Mouse (Mus musculus): ENCODE results near the gene Olfr577. TPM values are rescaled to one million over a fixed set of nuclear protein-coding genes. Genes with fewer than 3 reads are reported as not detected.

Gene Olfr577
- not detected in 2 replicates for polyA plus RNA-seq (2012)

DNA sequence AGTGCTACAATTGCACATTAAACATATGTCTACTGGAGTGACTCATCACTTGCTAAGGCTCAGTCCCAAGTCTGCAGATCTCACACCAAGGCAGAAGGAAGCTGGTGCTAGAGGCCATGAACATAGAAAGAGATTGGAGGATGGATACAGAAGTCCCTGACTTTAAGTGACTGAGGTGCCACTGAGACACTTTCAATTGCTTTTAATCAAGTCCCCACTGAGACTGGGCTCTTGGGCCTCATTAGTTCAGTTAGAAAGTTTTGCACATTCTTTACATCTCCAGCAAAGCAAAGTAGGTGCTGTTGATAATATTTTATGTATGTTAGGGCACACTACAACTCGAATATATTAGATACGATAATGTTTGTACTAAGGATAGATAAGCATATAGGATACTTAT, at the start of gene Olfr577:
Olfr577 (minus strand) TSS at position 101 of the 400 bp plus-strand sequence.
- no peaks in the 10 kb centered on the region for H3K4me1 ChIP-seq (ENCODE audit: control insufficient read depth)
- no peaks in the 10 kb centered on the region for H3K36me3 ChIP-seq (ENCODE audit: control insufficient read depth)
- H3K4me3 ChIP-seq (replicated peaks) = no peak within 1 kb of the TSS
- H3K27me3 ChIP-seq (ENCODE audit: control insufficient read depth) = no peaks in the 10 kb centered on the region
- TF ChIP-seq GATA1 (IDR thresholded peaks at IDR 0.05; ENCODE audit: low read length) (no peak), TAL1 (IDR thresholded peaks at IDR 0.05; ENCODE audit: low read length) (no peak)
- H3K9me3 ChIP-seq (ENCODE audit: control insufficient read depth, low read length) = no peaks in the 10 kb centered on the region

DNA sequence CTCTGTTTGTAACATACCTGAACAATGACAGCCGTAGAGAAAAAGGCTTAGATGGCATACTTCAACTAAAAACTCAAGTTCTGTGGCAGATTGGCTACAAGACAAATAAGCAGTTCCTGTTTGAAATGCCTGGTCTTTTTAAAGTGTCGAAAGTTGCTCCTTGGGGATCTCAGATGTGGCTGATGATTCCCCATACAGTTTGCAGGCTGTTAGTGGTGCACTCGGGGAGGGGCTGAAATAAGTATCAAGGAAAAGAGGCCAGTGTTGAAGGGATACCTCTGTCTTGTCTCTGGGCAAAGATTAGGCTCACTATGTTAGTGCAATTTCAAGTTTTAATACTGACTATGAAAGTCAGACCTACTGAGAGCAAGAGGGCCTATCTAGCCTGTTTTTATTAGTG, 13.5 kb upstream of the Olfr577 start, which contains the start of gene Olfr578:
Olfr578 (minus strand) TSS at position 101 of the 400 bp plus-strand sequence.
- TF ChIP-seq GATA1 (IDR thresholded peaks at IDR 0.05; ENCODE audit: low read length) = no peak
- no peak for TF ChIP-seq TAL1 (IDR thresholded peaks at IDR 0.05; ENCODE audit: low read length)

DNA sequence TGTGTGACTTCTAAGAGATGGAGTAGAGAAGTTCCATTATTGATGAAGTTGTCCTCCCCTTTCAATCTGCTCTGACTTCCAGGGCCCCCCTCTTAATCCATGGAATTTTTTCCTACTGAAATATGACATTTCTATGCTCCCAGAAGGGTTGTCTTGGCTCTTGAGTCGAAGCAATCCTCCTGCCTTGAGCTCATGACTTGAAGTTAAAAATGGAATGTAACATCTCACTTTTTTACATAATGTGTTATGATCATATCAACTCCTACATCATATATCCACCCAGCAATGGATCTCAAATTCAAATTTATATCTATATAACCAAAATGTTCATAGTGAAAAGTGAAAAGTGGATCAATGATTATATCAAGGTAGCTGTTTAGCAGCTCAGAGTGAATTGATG, 1.3 kb downstream of the Olfr577 start:
- Histone ChIP-seq H3K4me1 (ENCODE audit: control insufficient read depth) (no peaks in the 10 kb centered on the region), H3K9me3 (ENCODE audit: control insufficient read depth, low read length) (no peaks in the 10 kb centered on the region), H3K27me3 (ENCODE audit: control insufficient read depth) (no peaks in the 10 kb centered on the region), H3K4me3 (replicated peaks) (no peak overlapping the region), H3K36me3 (ENCODE audit: control insufficient read depth) (no peaks in the 10 kb centered on the region)
- TF ChIP-seq GATA1 (IDR thresholded peaks at IDR 0.05; ENCODE audit: low read length) = no peak
- no peak for TF ChIP-seq TAL1 (IDR thresholded peaks at IDR 0.05; ENCODE audit: low read length)

More for the DNA sequence above, 13.5 kb upstream of the Olfr577 start, which contains the start of gene Olfr578:
- no peaks in the 10 kb centered on the region for H3K27me3 ChIP-seq (ENCODE audit: control insufficient read depth)
- H3K9me3 ChIP-seq (ENCODE audit: control insufficient read depth, low read length) = no peaks in the 10 kb centered on the region
- no peaks in the 10 kb centered on the region for H3K36me3 ChIP-seq (ENCODE audit: control insufficient read depth)
- no peaks in the 10 kb centered on the region for H3K4me1 ChIP-seq (ENCODE audit: control insufficient read depth)
- H3K4me3 ChIP-seq (replicated peaks) = no peak within 1 kb of the TSS

DNA sequence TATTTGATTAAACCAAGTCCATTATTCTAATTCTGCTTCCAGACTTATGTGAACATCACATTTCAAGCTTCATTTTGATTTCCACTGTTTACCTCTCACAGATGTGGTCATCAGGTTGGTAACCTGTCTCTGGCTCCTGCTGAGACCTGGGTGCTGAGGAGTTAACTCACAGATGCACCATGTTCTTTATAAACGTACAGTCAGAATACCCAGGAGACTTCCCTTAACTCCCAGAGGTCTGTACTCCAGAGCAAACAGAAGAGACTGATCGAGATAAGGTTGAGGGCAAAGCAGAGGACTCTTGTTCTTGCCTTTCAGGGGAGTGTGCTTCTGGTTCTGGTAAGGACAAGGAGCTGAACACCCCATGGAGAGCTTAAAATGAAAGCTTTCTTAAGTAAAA, 13.4 kb downstream of the Olfr577 start, which contains the start of gene Olfr576:
Olfr576 (plus strand) TSS at position 301 of the 400 bp plus-strand sequence.
- Histone ChIP-seq H3K36me3 (ENCODE audit: control insufficient read depth) (no peaks in the 10 kb centered on the region), H3K9me3 (ENCODE audit: control insufficient read depth, low read length) (no peaks in the 10 kb centered on the region), H3K4me1 (ENCODE audit: control insufficient read depth) (no peaks in the 10 kb centered on the region), H3K27me3 (ENCODE audit: control insufficient read depth) (no peaks in the 10 kb centered on the region), H3K4me3 (replicated peaks) (no peak within 1 kb of the TSS)
- no peak for TF ChIP-seq TAL1 (IDR thresholded peaks at IDR 0.05; ENCODE audit: low read length)
- no peak for TF ChIP-seq GATA1 (IDR thresholded peaks at IDR 0.05; ENCODE audit: low read length)

DNA sequence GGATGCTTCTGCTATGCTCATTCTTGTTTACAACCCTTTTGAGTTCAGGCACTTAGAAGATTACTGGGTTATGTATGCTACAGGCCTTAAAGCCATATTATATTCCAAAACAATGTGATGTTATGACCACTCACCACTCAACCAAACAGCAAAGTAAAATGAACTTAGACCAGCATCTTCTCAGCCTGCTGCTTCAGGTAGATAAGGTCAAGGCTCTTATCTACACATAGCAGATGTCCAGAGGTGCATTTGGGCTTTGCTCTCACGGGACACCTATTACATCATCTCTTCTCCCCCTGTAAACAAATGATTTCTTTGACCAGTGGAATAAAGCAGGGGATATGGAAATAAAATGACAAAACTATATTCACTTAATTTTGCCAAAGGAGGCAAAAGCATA, 17.1 kb downstream of the Olfr577 start, which contains the start of gene Olfr575:
Olfr575 (minus strand) TSS at position 183 of the 400 bp plus-strand sequence.
- Histone ChIP-seq H3K9me3 (ENCODE audit: control insufficient read depth, low read length) (no peaks in the 10 kb centered on the region), H3K27me3 (ENCODE audit: control insufficient read depth) (no peaks in the 10 kb centered on the region), H3K4me1 (ENCODE audit: control insufficient read depth) (no peaks in the 10 kb centered on the region), H3K4me3 (replicated peaks) (no peak within 1 kb of the TSS), H3K36me3 (ENCODE audit: control insufficient read depth) (no peaks in the 10 kb centered on the region)
- peak; percentile 64 for TF ChIP-seq TAL1 (IDR thresholded peaks at IDR 0.05; ENCODE audit: low read length)
- TF ChIP-seq GATA1 (IDR thresholded peaks at IDR 0.05; ENCODE audit: low read length) = peak; percentile 42; the same call in 1 of the 2 replicates

DNA sequence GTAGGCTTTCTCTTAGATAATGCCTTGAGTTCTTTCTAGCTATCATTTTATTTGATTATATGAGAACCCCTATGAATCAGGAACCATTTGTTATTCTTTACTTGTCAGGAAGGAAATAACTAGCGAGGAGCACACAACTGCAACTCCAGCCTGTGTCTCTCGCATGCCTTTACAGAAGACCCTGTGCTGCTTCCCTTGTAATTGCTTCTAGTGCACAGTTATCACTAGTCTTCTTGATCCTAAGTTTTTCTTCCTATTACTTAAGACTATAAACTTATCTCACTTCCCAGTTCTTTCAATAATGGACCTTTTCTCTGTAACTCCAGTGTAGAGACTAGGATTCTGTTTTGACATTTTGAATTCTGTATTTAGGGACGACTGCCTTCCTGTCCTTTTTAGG, 17.6 kb downstream of the Olfr577 start:
- Histone ChIP-seq H3K4me1 (ENCODE audit: control insufficient read depth) (no peaks in the 10 kb centered on the region), H3K27me3 (ENCODE audit: control insufficient read depth) (no peaks in the 10 kb centered on the region), H3K4me3 (replicated peaks) (no peak overlapping the region), H3K36me3 (ENCODE audit: control insufficient read depth) (no peaks in the 10 kb centered on the region), H3K9me3 (ENCODE audit: control insufficient read depth, low read length) (no peaks in the 10 kb centered on the region)
- TF ChIP-seq TAL1 (IDR thresholded peaks at IDR 0.05; ENCODE audit: low read length) = no peak
- TF ChIP-seq GATA1 (IDR thresholded peaks at IDR 0.05; ENCODE audit: low read length) = no peak

DNA sequence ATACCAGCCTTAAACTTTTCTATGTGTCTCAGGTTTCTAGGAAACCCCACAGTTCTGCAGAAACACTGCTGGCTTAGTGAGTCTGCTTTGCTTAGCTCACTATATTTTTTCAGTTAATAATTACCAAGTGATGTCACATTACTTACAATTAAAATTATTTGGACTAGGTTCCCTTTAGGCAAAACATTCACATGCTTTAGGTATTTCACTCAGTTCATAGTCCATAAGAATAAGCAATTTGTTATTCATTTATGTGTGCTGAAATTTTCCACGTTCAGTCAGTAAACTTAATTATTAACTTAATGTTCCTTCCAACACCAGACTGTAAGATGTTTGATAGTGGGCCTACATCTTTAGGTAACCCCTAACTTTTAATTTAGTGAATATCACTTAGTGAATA, 25.0 kb downstream of the Olfr577 start:
- Histone ChIP-seq H3K4me3 (replicated peaks) (no peak overlapping the region), H3K4me1 (ENCODE audit: control insufficient read depth) (no peaks in the 10 kb centered on the region)
- TF ChIP-seq GATA1 (IDR thresholded peaks at IDR 0.05; ENCODE audit: low read length) (no peak), TAL1 (IDR thresholded peaks at IDR 0.05; ENCODE audit: low read length) (no peak)

DNA sequence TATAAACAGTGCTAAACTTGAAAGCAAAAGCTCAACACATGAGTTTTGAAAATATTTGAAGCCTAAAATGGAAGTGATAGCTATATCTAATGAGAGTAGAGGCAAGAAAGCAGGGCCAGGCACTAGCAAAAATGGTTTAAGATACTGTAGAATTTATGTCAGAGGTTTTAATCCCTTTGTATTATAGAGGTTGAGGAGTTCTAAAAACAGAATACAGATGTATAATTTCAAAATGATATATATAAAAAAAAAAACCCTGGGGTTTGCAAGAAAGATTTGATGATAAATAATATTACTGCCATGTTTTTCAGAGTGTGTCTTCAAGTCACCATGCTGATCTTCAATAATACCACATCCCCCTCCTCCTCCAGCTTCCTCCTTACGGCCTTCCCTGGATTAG, 27.6 kb downstream of the Olfr577 start, which contains the start of gene Olfr574:
Olfr574 (plus strand) TSS at position 301 of the 400 bp plus-strand sequence.
- H3K9me3 ChIP-seq (ENCODE audit: control insufficient read depth, low read length) = no peaks in the 10 kb centered on the region
- no peaks in the 10 kb centered on the region for H3K36me3 ChIP-seq (ENCODE audit: control insufficient read depth)
- no peak within 1 kb of the TSS for H3K4me3 ChIP-seq (replicated peaks)
- no peaks in the 10 kb centered on the region for H3K27me3 ChIP-seq (ENCODE audit: control insufficient read depth)
- TF ChIP-seq TAL1 (IDR thresholded peaks at IDR 0.05; ENCODE audit: low read length) (no peak), GATA1 (IDR thresholded peaks at IDR 0.05; ENCODE audit: low read length) (no peak)
- no peaks in the 10 kb centered on the region for H3K4me1 ChIP-seq (ENCODE audit: control insufficient read depth)

More for the DNA sequence above, 25.0 kb downstream of the Olfr577 start:
- H3K9me3 ChIP-seq (ENCODE audit: control insufficient read depth, low read length) = no peaks in the 10 kb centered on the region
- no peaks in the 10 kb centered on the region for H3K36me3 ChIP-seq (ENCODE audit: control insufficient read depth)
- H3K27me3 ChIP-seq (ENCODE audit: control insufficient read depth) = no peaks in the 10 kb centered on the region

DNA sequence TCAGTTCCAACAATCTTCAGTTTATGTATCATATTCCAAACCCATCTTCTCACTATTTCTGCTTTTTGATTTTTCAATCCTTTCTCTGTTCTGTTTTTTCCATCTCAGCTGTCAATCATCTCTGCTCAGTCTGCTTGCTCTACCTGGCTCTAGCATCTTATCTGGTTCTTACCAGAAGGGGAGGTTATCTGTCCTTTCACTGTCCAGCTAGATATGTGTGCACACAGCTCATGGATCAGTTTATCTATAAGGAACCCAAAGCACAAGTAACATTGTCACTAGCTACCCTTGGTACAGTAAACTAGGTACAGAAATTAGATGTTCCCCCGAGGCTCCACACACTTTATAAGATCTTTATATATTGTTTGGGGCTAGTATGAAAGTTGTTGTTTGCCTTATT, 32.3 kb downstream of the Olfr577 start:
- Histone ChIP-seq H3K9me3 (ENCODE audit: control insufficient read depth, low read length) (no peaks in the 10 kb centered on the region), H3K27me3 (ENCODE audit: control insufficient read depth) (no peaks in the 10 kb centered on the region), H3K4me1 (ENCODE audit: control insufficient read depth) (no peaks in the 10 kb centered on the region), H3K4me3 (replicated peaks) (no peak overlapping the region), H3K36me3 (ENCODE audit: control insufficient read depth) (no peaks in the 10 kb centered on the region)
- no peak for TF ChIP-seq TAL1 (IDR thresholded peaks at IDR 0.05; ENCODE audit: low read length)
- TF ChIP-seq GATA1 (IDR thresholded peaks at IDR 0.05; ENCODE audit: low read length) = no peak

DNA sequence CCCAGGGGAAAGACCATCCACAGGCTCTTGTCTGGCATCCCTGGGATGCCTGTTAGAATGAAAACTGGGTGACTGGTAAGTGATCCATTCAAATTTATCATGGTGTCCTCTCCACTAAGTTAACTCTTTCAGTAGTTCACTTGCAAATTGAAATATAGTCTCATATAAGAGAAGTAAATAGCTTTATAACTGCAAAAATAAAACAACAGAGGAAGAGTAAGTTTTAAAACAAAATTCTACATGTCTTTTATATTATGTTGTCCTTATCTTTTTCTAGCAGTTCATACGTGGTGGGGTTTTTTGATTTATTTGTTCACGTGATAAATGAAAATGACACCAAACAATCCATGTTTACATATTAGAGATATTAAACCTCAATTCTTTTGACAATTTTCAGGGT, 33.3 kb downstream of the Olfr577 start, which contains the start of gene Olfr573-ps1:
Olfr573-ps1 (minus strand) TSS at position 101 of the 400 bp plus-strand sequence.
- TF ChIP-seq GATA1 (IDR thresholded peaks at IDR 0.05; ENCODE audit: low read length) (no peak), TAL1 (IDR thresholded peaks at IDR 0.05; ENCODE audit: low read length) (no peak)
- H3K4me3 ChIP-seq (replicated peaks) = no peak within 1 kb of the TSS
- no peaks in the 10 kb centered on the region for H3K36me3 ChIP-seq (ENCODE audit: control insufficient read depth)
- H3K4me1 ChIP-seq (ENCODE audit: control insufficient read depth) = no peaks in the 10 kb centered on the region
- H3K9me3 ChIP-seq (ENCODE audit: control insufficient read depth, low read length) = no peaks in the 10 kb centered on the region
- H3K27me3 ChIP-seq (ENCODE audit: control insufficient read depth) = no peaks in the 10 kb centered on the region

All from erythroblast, embryonic 14.5 days (primary cell).